Mouse (Mus musculus) urinary bladder, adult 2 months (tissue): ENCODE measurements around the gene Zfp282. TPM values are rescaled to one million over a fixed set of nuclear protein-coding genes. Genes with fewer than 3 reads are reported as not detected.
"Not testable (repeated sequence)": the region's sequence is repeated elsewhere in the genome, so short reads cannot be mapped to it uniquely, and the experiment has no call there.

Source experiments
- DNase-seq: peaks from one replicate; pipeline ENCODE4 v3.0.0; 2022; ENCODE audit warnings: low spot score
- polyA plus RNA-seq: library from polyadenylated mRNA; depleted of rRNA; stranded (reverse); fragments of >200 nt; gene quantifications from 2 replicates; pipeline ENCODE4 v1.2.3, GENCODE M21; 2012; rRNA removed

Zfp282 gene
- 11.8 and 12.6 TPM in 2 replicates for polyA plus RNA-seq

GRCm38 (mm10) chr6:47877058-47877457 lies at the start of gene Zfp282:
TSS of gene Zfp282 (plus strand) at chr6:47877204.
- no peak for DNase-seq

GRCm38 (mm10) chr6:47827462-47827861 lies 49.5 kb upstream of the Zfp282 start:
- DNase-seq, result no peak

GRCm38 (mm10) chr6:47828950-47829349 lies 48.1 kb upstream of the Zfp282 start:
- no peak for DNase-seq

- peak; percentile 86 for DNase-seq
Observed at GRCm38 (mm10) chr6:47830104-47831078, 46.6 kb upstream of the Zfp282 start, which contains the start of gene Zfp786. TSS of gene Zfp786 (minus strand) at chr6:47830867.

- DNase-seq, result no peak
Observed at GRCm38 (mm10) chr6:47832220-47832619, 44.8 kb upstream of the Zfp282 start.

GRCm38 (mm10) chr6:47835482-47835983 lies 41.5 kb upstream of the Zfp282 start, which contains the start of gene Zfp398:
TSS of gene Zfp398 (plus strand) at chr6:47835661.
- peak; percentile 98 for DNase-seq

- peak; percentile 54 for DNase-seq
Observed at GRCm38 (mm10) chr6:47835984-47836521, 41.0 kb upstream of the Zfp282 start.

- DNase-seq, result no peak
Observed at GRCm38 (mm10) chr6:47837630-47838029, 39.4 kb upstream of the Zfp282 start.

GRCm38 (mm10) chr6:47841077-47841476 lies 35.9 kb upstream of the Zfp282 start:
- no peak for DNase-seq

- DNase-seq, result no peak
Observed at GRCm38 (mm10) chr6:47841831-47842230, 35.2 kb upstream of the Zfp282 start.

- no peak for DNase-seq
Observed at GRCm38 (mm10) chr6:47842337-47842736, 34.7 kb upstream of the Zfp282 start.

GRCm38 (mm10) chr6:47845779-47846178 lies 31.2 kb upstream of the Zfp282 start:
- no peak for DNase-seq

GRCm38 (mm10) chr6:47857241-47857640 lies 19.8 kb upstream of the Zfp282 start:
- DNase-seq, result no peak

- DNase-seq, result not testable (repeated sequence)
Observed at GRCm38 (mm10) chr6:47857729-47858128, 19.3 kb upstream of the Zfp282 start.

GRCm38 (mm10) chr6:47872266-47872665 lies 4.7 kb upstream of the Zfp282 start:
- no peak for DNase-seq

GRCm38 (mm10) chr6:47877461-47878132 lies 593 bp downstream of the Zfp282 start:
- DNase-seq, result peak; percentile 95

- DNase-seq, result no peak
Observed at GRCm38 (mm10) chr6:47878133-47878514, 1.1 kb downstream of the Zfp282 start.

GRCm38 (mm10) chr6:47878593-47878992 lies 1.6 kb downstream of the Zfp282 start:
- DNase-seq, result no peak

- DNase-seq, result no peak
Observed at GRCm38 (mm10) chr6:47879049-47879716, 2.2 kb downstream of the Zfp282 start.

- DNase-seq, result no peak
Observed at GRCm38 (mm10) chr6:47880166-47880565, 3.2 kb downstream of the Zfp282 start.

GRCm38 (mm10) chr6:47888812-47889383 lies 11.9 kb downstream of the Zfp282 start:
- DNase-seq, result no peak
